Mouse (Mus musculus) MEL (cell line): Measurements from ENCODE around the gene Trem2. TPM values are rescaled to one million over a fixed set of nuclear protein-coding genes. Genes with fewer than 3 reads are reported as not detected.

Experiments used
- DNase-seq: peaks from one replicate; pipeline ENCODE4 v3.0.0; 2011; ENCODE audit warnings: low read depth, low spot score
- H3K27ac ChIP-seq: 2 replicates; pipeline ENCODE4 v1.5.1; 2012; ENCODE audit warnings: low read depth, mild to moderate bottlenecking, control low read depth, low read length, moderate library complexity; ENCODE audit not compliant: control insufficient read depth
- H3K27me3 ChIP-seq, 2 experiments: fragments of 150-350 bp in 1 of 2; sonication (generic) in 1 of 2; 2 replicates each; pipeline ENCODE4 v1.6.1; 2012; ENCODE audit warnings: low read length in 2 of 2, mild to moderate bottlenecking in 2 of 2, improper control_type of control experiment in 1 of 2, moderate library complexity in 1 of 2; ENCODE audit not compliant: insufficient read depth in 2 of 2, control insufficient read depth in 1 of 2
- H3K36me3 ChIP-seq, 2 experiments: 2 replicates each; pipeline ENCODE4 v1.6.1; 2012 to 2014; ENCODE audit warnings: low read length in 2 of 2, improper control_type of control experiment in 1 of 2, inconsistent platforms in 1 of 2, mild to moderate bottlenecking in 1 of 2; ENCODE audit not compliant: insufficient read depth in 2 of 2, control insufficient read depth in 1 of 2
- H3K4me1 ChIP-seq, 2 experiments: fragments of 150-350 bp in 1 of 2; sonication (generic) in 1 of 2; 2 replicates each; pipeline ENCODE4 v1.6.1; 2012; ENCODE audit warnings: low read length in 2 of 2, improper control_type of control experiment in 1 of 2, mild to moderate bottlenecking in 1 of 2; ENCODE audit not compliant: insufficient read depth in 2 of 2, control insufficient read depth in 1 of 2
- H3K4me3 ChIP-seq, 2 experiments: fragments of 150-350 bp in 1 of 2; sonication (generic) in 1 of 2; 2 replicates each; pipeline ENCODE4 v1.5.1; 2012; ENCODE audit warnings: low read depth in 2 of 2, low read length in 2 of 2, mild to moderate bottlenecking in 2 of 2, moderate library complexity in 2 of 2, control low read depth in 1 of 2, improper control_type of control experiment in 1 of 2; ENCODE audit not compliant: control insufficient read depth in 1 of 2, insufficient read depth in 1 of 2
- H3K79me2 ChIP-seq: 2 replicates; pipeline ENCODE4 v1.6.1; 2012; ENCODE audit warnings: mild to moderate bottlenecking, low read length, moderate library complexity; ENCODE audit not compliant: control insufficient read depth, poor library complexity, insufficient read depth
- H3K9ac ChIP-seq: 2 replicates; pipeline ENCODE4 v1.6.1; 2012; ENCODE audit warnings: low read depth, mild to moderate bottlenecking, control low read depth, low read length, moderate library complexity; ENCODE audit not compliant: control insufficient read depth, poor library complexity, severe bottlenecking
- H3K9me3 ChIP-seq: fragments of 150-350 bp; sonication (generic); replicated peaks from 2 replicates; pipeline ENCODE4 v1.6.1; 2012; ENCODE audit warnings: mild to moderate bottlenecking, low read length, improper control_type of control experiment, moderate library complexity; ENCODE audit not compliant: insufficient read depth
- BHLHE40 ChIP-seq: IDR thresholded peaks from 2 replicates; pipeline ENCODE4 v1.6.1; 2012; ENCODE audit warnings: low read depth, mild to moderate bottlenecking, inconsistent platforms, low read length, improper control_type of control experiment, borderline replicate concordance
- CHD2 ChIP-seq: IDR thresholded peaks from 2 replicates; pipeline ENCODE4 v1.6.1; 2011; ENCODE audit warnings: low read length, improper control_type of control experiment
- E2F4 ChIP-seq: IDR thresholded peaks from 2 replicates; pipeline ENCODE4 v1.6.1; 2011; ENCODE audit warnings: low read depth, low read length, improper control_type of control experiment, borderline replicate concordance
- ELF1 ChIP-seq: IDR thresholded peaks from 2 replicates; pipeline ENCODE4 v1.6.1; 2014; ENCODE audit warnings: low read depth, mild to moderate bottlenecking, inconsistent platforms, low read length, improper control_type of control experiment, moderate library complexity
- EP300 ChIP-seq, 2 experiments: IDR thresholded peaks; 2 replicates each; pipeline ENCODE4 v1.6.1; 2011; ENCODE audit warnings: improper control_type of control experiment in 2 of 2, low read length in 2 of 2, low read depth in 1 of 2, mild to moderate bottlenecking in 1 of 2
- ETS1 ChIP-seq: IDR thresholded peaks from 2 replicates; pipeline ENCODE4 v1.6.1; 2012; ENCODE audit warnings: low read depth, mild to moderate bottlenecking, inconsistent platforms, low read length, improper control_type of control experiment, moderate library complexity
- GABPA ChIP-seq: IDR thresholded peaks from 2 replicates; pipeline ENCODE4 v1.6.1; 2012; ENCODE audit warnings: low read depth, mild to moderate bottlenecking, inconsistent platforms, low read length, improper control_type of control experiment, moderate library complexity
- GATA1 ChIP-seq: IDR thresholded peaks from 2 replicates; pipeline ENCODE4 v1.6.1; 2011; ENCODE audit warnings: low read depth, low read length, improper control_type of control experiment
- JUND ChIP-seq: IDR thresholded peaks from 2 replicates; pipeline ENCODE4 v1.6.1; 2011; ENCODE audit warnings: low read depth, mild to moderate bottlenecking, improper control_type of control experiment, low read length
- MAFK ChIP-seq: IDR thresholded peaks from 2 replicates; pipeline ENCODE4 v1.6.1; 2011; ENCODE audit warnings: low read depth, mild to moderate bottlenecking, low read length, improper control_type of control experiment, borderline replicate concordance
- MAX ChIP-seq: IDR thresholded peaks from 2 replicates; pipeline ENCODE4 v1.6.1; 2011; ENCODE audit warnings: low read length, improper control_type of control experiment
- MAZ ChIP-seq: IDR thresholded peaks from 2 replicates; pipeline ENCODE4 v1.6.1; 2012; ENCODE audit warnings: low read depth, mild to moderate bottlenecking, inconsistent platforms, low read length, improper control_type of control experiment
- MEF2A ChIP-seq: IDR thresholded peaks from 2 replicates; pipeline ENCODE4 v1.6.1; 2014; ENCODE audit warnings: low read depth, mild to moderate bottlenecking, inconsistent platforms, low read length, improper control_type of control experiment; ENCODE audit not compliant: poor library complexity, insufficient replicate concordance, severe bottlenecking; ENCODE audit errors: extremely low read depth
- MYB ChIP-seq: IDR thresholded peaks from 2 replicates; pipeline ENCODE4 v1.6.1; 2011; ENCODE audit warnings: mild to moderate bottlenecking, low read depth, low read length, improper control_type of control experiment
- MYC ChIP-seq: IDR thresholded peaks from 2 replicates; pipeline ENCODE4 v1.6.1; 2011; ENCODE audit warnings: low read depth, mild to moderate bottlenecking, low read length, improper control_type of control experiment, moderate library complexity
- NELFE ChIP-seq: IDR thresholded peaks from 2 replicates; pipeline ENCODE4 v1.6.1; 2011; ENCODE audit warnings: low read depth, low read length, improper control_type of control experiment
- NRF1 ChIP-seq: IDR thresholded peaks from 2 replicates; pipeline ENCODE4 v1.6.1; 2014; ENCODE audit warnings: low read depth, mild to moderate bottlenecking, inconsistent platforms, low read length, improper control_type of control experiment, moderate library complexity; ENCODE audit not compliant: poor library complexity, insufficient read depth, severe bottlenecking
- POLR2A ChIP-seq, 2 experiments: IDR thresholded peaks; 2 replicates each; pipeline ENCODE4 v1.6.1; 2011 to 2012; ENCODE audit warnings: low read length in 2 of 2, mild to moderate bottlenecking in 2 of 2, control low read depth in 1 of 2, improper control_type of control experiment in 1 of 2, low read depth in 1 of 2, moderate library complexity in 1 of 2; ENCODE audit not compliant: control insufficient read depth in 1 of 2, insufficient read depth in 1 of 2, poor library complexity in 1 of 2
- POLR2AphosphoS2 ChIP-seq: IDR thresholded peaks from 2 replicates; pipeline ENCODE4 v1.6.1; 2011; ENCODE audit warnings: low read length, improper control_type of control experiment
- POLR2AphosphoS5 ChIP-seq: IDR thresholded peaks from 2 replicates; pipeline ENCODE4 v1.6.1; 2012; ENCODE audit warnings: low read depth, borderline replicate concordance, mild to moderate bottlenecking, inconsistent platforms, low read length, moderate library complexity, mixed read lengths
- RAD21 ChIP-seq: IDR thresholded peaks from 2 replicates; pipeline ENCODE4 v1.6.1; 2011; ENCODE audit warnings: mild to moderate bottlenecking, low read depth, low read length, improper control_type of control experiment
- RCOR1 ChIP-seq: IDR thresholded peaks from 2 replicates; pipeline ENCODE4 v1.6.1; 2012; ENCODE audit warnings: low read depth, mild to moderate bottlenecking, inconsistent platforms, low read length, improper control_type of control experiment
- SIN3A ChIP-seq: IDR thresholded peaks from 2 replicates; pipeline ENCODE4 v1.6.1; 2012; ENCODE audit warnings: low read length, improper control_type of control experiment, inconsistent platforms
- TAL1 ChIP-seq: IDR thresholded peaks from 2 replicates; pipeline ENCODE4 v1.6.1; 2012; ENCODE audit warnings: mild to moderate bottlenecking, inconsistent platforms, low read length, moderate library complexity, mixed read lengths
- TBP ChIP-seq: IDR thresholded peaks from 2 replicates; pipeline ENCODE4 v1.8.0; 2011; ENCODE audit warnings: low read depth, low read length, improper control_type of control experiment
- TCF12 ChIP-seq: IDR thresholded peaks from 2 replicates; pipeline ENCODE4 v1.6.1; 2014; ENCODE audit warnings: low read depth, mild to moderate bottlenecking, inconsistent platforms, low read length, improper control_type of control experiment, moderate library complexity
- UBTF ChIP-seq: IDR thresholded peaks from 2 replicates; pipeline ENCODE4 v1.6.1; 2012; ENCODE audit warnings: low read depth, mild to moderate bottlenecking, inconsistent platforms, low read length, improper control_type of control experiment, moderate library complexity, borderline replicate concordance; ENCODE audit not compliant: insufficient read depth
- USF2 ChIP-seq, 2 experiments: IDR thresholded peaks; 2 replicates each; pipeline ENCODE4 v1.6.1; 2011 to 2012; ENCODE audit warnings: improper control_type of control experiment in 2 of 2, low read length in 2 of 2, borderline replicate concordance in 1 of 2, inconsistent platforms in 1 of 2, low read depth in 1 of 2, mild to moderate bottlenecking in 1 of 2; ENCODE audit not compliant: insufficient read depth in 1 of 2
- ZC3H11A ChIP-seq: IDR thresholded peaks from 2 replicates; pipeline ENCODE4 v1.6.1; 2012; ENCODE audit warnings: low read depth, mild to moderate bottlenecking, inconsistent platforms, low read length, improper control_type of control experiment
- ZKSCAN1 ChIP-seq: IDR thresholded peaks from 2 replicates; pipeline ENCODE4 v1.6.1; 2012; ENCODE audit warnings: low read depth, mild to moderate bottlenecking, inconsistent platforms, low read length, improper control_type of control experiment, moderate library complexity
- ZMIZ1 ChIP-seq: IDR thresholded peaks from 2 replicates; pipeline ENCODE4 v1.6.1; 2012; ENCODE audit warnings: low read depth, mild to moderate bottlenecking, inconsistent platforms, low read length, improper control_type of control experiment, moderate library complexity
- polyA plus RNA-seq, 2 experiments: library from polyadenylated mRNA; stranded (reverse) in 1 of 2; unstranded in 1 of 2; fragments of >175 nt in 1 of 2; fragments of >200 nt in 1 of 2; gene quantifications; 2 replicates each; pipeline versions ENCODE4 v1.2.1 to v1.2.4; 2012; ENCODE audit warnings: low replicate concordance in 2 of 2, low read depth in 1 of 2; ENCODE audit not compliant: insufficient read length in 2 of 2, insufficient read depth in 1 of 2, missing spikeins in 1 of 2
- total RNA-seq: library from RNA; depleted of rRNA; stranded (reverse); fragments of 300-350 nt; gene quantifications from 2 replicates; pipeline ENCODE4 v1.2.3, GENCODE M21; 2012; rRNA removed

Gene Trem2
- 0.04 and 0.26 TPM in 2 replicates for total RNA-seq
- polyA plus RNA-seq: under 1 TPM in 1 of 2 experiments, not detected in 1; 0.26 TPM

DNA sequence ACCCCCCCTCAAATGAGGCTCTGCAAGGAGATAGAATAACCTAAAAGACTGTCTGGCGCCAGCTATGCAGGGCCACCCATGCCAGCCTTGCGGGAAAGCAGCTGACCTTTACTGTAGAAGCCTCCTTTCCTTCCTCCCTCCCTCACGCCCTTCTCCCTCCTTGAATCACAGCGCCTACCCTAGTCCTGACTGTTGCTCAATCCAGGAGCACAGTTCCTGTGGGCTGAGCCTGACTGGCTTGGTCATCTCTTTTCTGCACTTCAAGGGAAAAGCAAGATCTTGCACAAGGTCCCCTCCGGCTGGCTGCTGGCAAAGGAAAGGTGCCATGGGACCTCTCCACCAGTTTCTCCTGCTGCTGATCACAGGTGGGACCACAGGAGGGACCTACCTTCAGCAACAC is at the start of gene Trem2:
Gene Trem2, plus strand, starts transcription at position 171 of the 400 bp plus-strand sequence.
- Histone ChIP-seq H3K9me3 (no peaks in the 10 kb centered on the region), H3K27ac (no peak within 1 kb of the TSS), H3K4me3 (no peak within 1 kb of the TSS), H3K27me3 (no peaks in the 10 kb centered on the region), H3K36me3 (peaks cover 0 to 5% of the 10 kb centered on the region in 2 experiments; a peak in 2 of 4 replicates), H3K9ac (no peak within 1 kb of the TSS), H3K4me1 (peaks cover 3 to 12% of the 10 kb centered on the region in 2 experiments), H3K79me2 (no peaks in the 10 kb centered on the region)
- TF ChIP-seq BHLHE40: no peak
- no peak for TF ChIP-seq ELF1
- no peak for TF ChIP-seq NELFE
- no peak for TF ChIP-seq TCF12
- no peak for TF ChIP-seq NRF1
- no peak for TF ChIP-seq RAD21
- TF ChIP-seq MAZ: no peak
- TF ChIP-seq POLR2A (IDR thresholded peaks at IDR 0.05; ENCODE audit: control insufficient read depth in 1 of 2, insufficient read depth in 1 of 2, low read depth in 1 of 2, low read length in 2 of 2, poor library complexity in 1 of 2): no peak
- TF ChIP-seq CHD2: no peak
- no peak for TF ChIP-seq MYB
- no peak for TF ChIP-seq MAFK
- no peak for TF ChIP-seq MAX
- TF ChIP-seq MYC: no peak
- no peak for TF ChIP-seq USF2 (IDR thresholded peaks at IDR 0.05; ENCODE audit: borderline replicate concordance in 1 of 2, insufficient read depth in 1 of 2, low read depth in 1 of 2, low read length in 2 of 2)
- TF ChIP-seq TBP: no peak
- TF ChIP-seq UBTF: no peak
- TF ChIP-seq ZKSCAN1: no peak
- no peak for DNase-seq

DNA sequence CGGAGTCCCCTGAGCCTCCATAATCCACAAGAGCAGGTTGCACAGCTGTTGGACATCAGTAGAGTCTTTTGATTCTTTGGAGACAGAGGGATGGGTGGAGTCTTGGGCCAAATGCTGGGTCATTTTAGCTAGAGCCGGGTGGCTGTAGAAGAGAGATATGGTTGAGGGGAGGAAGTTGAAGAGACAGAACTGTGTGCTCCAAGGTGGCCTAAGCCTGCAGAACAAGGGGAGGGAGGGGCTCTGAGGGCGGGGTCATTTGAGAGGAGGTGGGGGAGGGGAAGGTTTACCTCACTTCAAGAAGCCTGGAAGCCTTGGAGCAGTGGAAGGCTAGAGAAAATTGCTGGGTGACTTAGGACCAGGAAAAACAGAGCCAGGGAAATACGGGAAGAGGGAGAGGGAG is 47.0 kb upstream of the Trem2 start, which contains the start of gene Treml2:
Gene Treml2, plus strand, starts transcription at position 296 of the 400 bp plus-strand sequence.
- Histone ChIP-seq H3K9me3 (no peaks in the 10 kb centered on the region), H3K9ac (peak within 1 kb of the TSS; percentile 62)
- TF ChIP-seq POLR2AphosphoS2: no peak
- no peak for TF ChIP-seq E2F4
- no peak for TF ChIP-seq UBTF
- no peak for TF ChIP-seq ZKSCAN1
- TF ChIP-seq BHLHE40: peak; percentile 49; the same call in 1 of the 2 replicates
- no peak for TF ChIP-seq JUND
- peak; percentile 89 for TF ChIP-seq TAL1
- TF ChIP-seq USF2 (IDR thresholded peaks at IDR 0.05; ENCODE audit: borderline replicate concordance in 1 of 2, insufficient read depth in 1 of 2, low read depth in 1 of 2, low read length in 2 of 2): no peak
- TF ChIP-seq EP300 (IDR thresholded peaks at IDR 0.05; ENCODE audit: low read depth in 1 of 2, low read length in 2 of 2): peak; percentile 66 to 89; a peak in 3 of 4 replicates
- no peak for TF ChIP-seq ZC3H11A
- no peak for TF ChIP-seq ZMIZ1
- no peak for TF ChIP-seq POLR2AphosphoS5
- TF ChIP-seq ETS1: peak; percentile 84
- TF ChIP-seq MAX: no peak
- no peak for TF ChIP-seq MEF2A
- no peak for TF ChIP-seq GABPA
- no peak; the same call in 1 of the 2 replicates for TF ChIP-seq RCOR1
- peak; percentile 98 for TF ChIP-seq MAZ
- TF ChIP-seq SIN3A: peak; percentile 38; the same call in 1 of the 2 replicates
- TF ChIP-seq GATA1: peak; percentile 55; the same call in 1 of the 2 replicates

More for the DNA sequence above, 47.0 kb upstream of the Trem2 start, which contains the start of gene Treml2:
- Histone ChIP-seq H3K36me3 (peaks cover 0 to 13% of the 10 kb centered on the region in 2 experiments; a peak in 3 of 4 replicates), H3K27ac (peak within 1 kb of the TSS; percentile 96), H3K4me1 (peaks cover 7 to 17% of the 10 kb centered on the region in 2 experiments), H3K79me2 (peaks cover 8% of the 10 kb centered on the region), H3K4me3 (peak within 1 kb of the TSS; percentile 56 to 80), H3K27me3 (no peaks in the 10 kb centered on the region)
- DNase-seq: peak; percentile 92
